Mouse (Mus musculus) spleen, adult 2 months (tissue): ENCODE results near the gene Ebf4.

Experiments
- CTCF ChIP-seq: fragments of 200-500 bp; IDR thresholded peaks from 2 replicates; pipeline ENCODE4 v1.5.1; 2011; ENCODE audit warnings: mild to moderate bottlenecking, inconsistent platforms; ENCODE audit not compliant: insufficient read depth, insufficient read length, insufficient replicate concordance; ENCODE audit errors: extremely low read depth
- POLR2A ChIP-seq: fragments of 200-500 bp; IDR thresholded peaks from 2 replicates; pipeline ENCODE4 v1.6.1; 2011; ENCODE audit warnings: low read depth, low read length, inconsistent platforms

GRCm38 (mm10) chr2:130412775-130413174, 117.8 kb downstream of the Ebf4 start:
- no peak for TF ChIP-seq CTCF
- no peak for TF ChIP-seq POLR2A
